Mouse (Mus musculus) ES-Bruce4 (cell line): ENCODE results near the gene Spsb2.

ENCODE experiments used
- CTCF ChIP-seq: IDR thresholded peaks from one replicate; pipeline ENCODE4 v1.8.1; 2011; ENCODE audit warnings: low read depth, low read length
- EP300 ChIP-seq: IDR thresholded peaks from 2 replicates; pipeline ENCODE4 v1.6.1; 2011; ENCODE audit warnings: low read depth, low read length; ENCODE audit not compliant: insufficient read depth
- POLR2A ChIP-seq: IDR thresholded peaks from one replicate; pipeline ENCODE4 v1.8.1; 2011; ENCODE audit warnings: low read length; ENCODE audit not compliant: insufficient read depth

GRCm38 (mm10) chr6:124787722-124788121, 20.7 kb upstream of the Spsb2 start:
- TF ChIP-seq CTCF (no peak), POLR2A (no peak), EP300 (no peak)
